Mouse (Mus musculus) splenic B cell, adult 2 months (primary cell): ENCODE data around the gene Tyrobp.

Experiments used
- DNase-seq: peaks from one replicate; pipeline ENCODE4 v3.0.0-alpha.2; 2011; ENCODE audit warnings: low read depth, low spot score
- H3K27me3 ChIP-seq: 2 replicates; pipeline ENCODE4 v1.6.1; 2012; ENCODE audit warnings: mild to moderate bottlenecking, low read length, moderate library complexity, mixed read lengths; ENCODE audit not compliant: control insufficient read depth, poor library complexity, insufficient read depth, severe bottlenecking
- H3K36me3 ChIP-seq: 2 replicates; pipeline ENCODE4 v1.6.1; 2012; ENCODE audit warnings: mild to moderate bottlenecking, low read length, moderate library complexity, mixed read lengths; ENCODE audit not compliant: control insufficient read depth, poor library complexity, insufficient read depth, severe bottlenecking

Gene Tyrobp

DNA sequence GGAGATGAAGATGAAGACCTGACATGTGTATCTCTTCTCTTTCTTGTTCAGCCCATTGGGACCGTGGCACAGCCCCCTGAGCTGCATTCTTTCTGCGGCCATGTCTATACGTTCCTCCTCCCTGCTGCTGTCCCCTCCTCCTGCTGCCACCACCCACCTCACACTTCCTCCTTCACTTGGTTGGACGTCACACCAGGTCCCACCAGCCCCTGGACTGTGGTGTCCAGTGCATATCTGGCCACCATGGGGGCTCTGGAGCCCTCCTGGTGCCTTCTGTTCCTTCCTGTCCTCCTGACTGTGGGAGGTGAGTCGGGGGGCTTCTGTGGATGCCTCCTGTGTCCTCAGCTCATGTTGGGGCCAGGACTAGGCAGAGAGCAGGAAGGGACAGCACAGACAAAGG is at the start of gene Tyrobp:
Tyrobp (plus strand) TSS at position 165 of the 400 bp plus-strand sequence.
- H3K27me3 ChIP-seq = no peaks in the 10 kb centered on the region
- H3K36me3 ChIP-seq = no peaks in the 10 kb centered on the region
- DNase-seq = peak; percentile 62

DNA sequence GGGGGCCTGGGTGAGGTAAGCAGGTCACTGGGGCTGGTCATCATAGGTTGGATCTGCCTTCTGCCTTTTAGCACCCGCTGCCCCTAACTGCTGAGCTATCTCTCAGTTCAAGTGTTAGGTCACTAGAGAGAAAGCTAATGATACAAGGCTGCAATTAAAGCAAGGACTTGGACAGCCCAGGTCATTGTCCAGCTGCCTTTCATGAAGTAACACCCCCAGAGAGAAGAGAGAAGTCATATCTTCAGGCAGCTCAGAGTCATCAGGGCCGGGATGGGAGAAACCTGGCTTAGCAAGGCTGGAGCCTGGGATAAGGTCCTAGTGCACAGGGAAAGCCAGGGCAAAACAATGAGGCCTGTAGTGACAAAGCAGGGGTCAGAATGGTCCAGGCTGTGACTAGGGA is 46.1 kb upstream of the Tyrobp start:
- no peaks in the 10 kb centered on the region for H3K36me3 ChIP-seq
- no peak for DNase-seq
- no peaks in the 10 kb centered on the region; the same call in 1 of the 2 replicates for H3K27me3 ChIP-seq

DNA sequence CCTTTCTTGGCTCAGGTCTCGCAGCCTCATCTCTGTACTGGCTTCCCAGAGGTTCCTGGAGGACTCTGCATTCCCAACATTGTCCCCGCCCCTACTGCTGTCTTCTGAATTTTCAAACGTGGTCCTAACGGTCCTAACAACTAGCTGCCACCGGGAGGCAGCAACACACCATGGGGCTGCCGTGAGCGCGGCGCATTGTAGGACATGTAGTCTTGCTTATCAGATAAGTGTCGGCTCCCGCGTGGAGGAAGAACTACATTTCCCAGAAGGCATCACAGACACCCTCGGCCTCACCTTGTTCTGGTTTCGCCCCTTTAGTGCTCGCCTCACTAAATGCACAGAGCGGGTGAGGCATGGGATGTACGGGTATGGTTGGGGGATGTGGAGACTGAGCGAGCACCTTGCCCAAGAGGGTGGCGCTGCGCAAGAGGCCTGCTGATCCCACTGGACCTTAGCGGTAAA is 40.0 kb upstream of the Tyrobp start:
- Histone ChIP-seq H3K27me3 (no peaks in the 10 kb centered on the region; the same call in 1 of the 2 replicates), H3K36me3 (no peaks in the 10 kb centered on the region)
- DNase-seq = peak; percentile 96

DNA sequence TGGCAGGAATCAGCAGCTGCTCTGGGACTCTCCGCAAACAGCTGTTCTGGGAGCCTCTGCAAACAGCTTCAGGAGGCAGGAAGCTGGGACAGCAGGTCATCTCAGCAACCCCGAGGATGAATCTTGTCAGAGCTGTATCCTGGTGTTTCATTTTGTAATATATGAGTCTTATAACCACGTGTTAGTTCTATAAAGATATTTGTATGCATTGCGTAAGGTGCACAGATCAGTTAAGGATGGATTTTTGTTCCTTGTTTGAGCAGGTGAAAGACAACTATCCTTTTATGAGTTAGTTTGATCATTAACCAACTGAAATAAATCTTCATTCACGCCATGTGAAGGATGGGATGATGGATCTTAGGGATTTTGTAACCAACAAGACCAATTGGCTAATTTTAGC is 33.5 kb upstream of the Tyrobp start:
- H3K27me3 ChIP-seq = no peaks in the 10 kb centered on the region; the same call in 1 of the 2 replicates
- no peak for DNase-seq
- no peaks in the 10 kb centered on the region for H3K36me3 ChIP-seq

DNA sequence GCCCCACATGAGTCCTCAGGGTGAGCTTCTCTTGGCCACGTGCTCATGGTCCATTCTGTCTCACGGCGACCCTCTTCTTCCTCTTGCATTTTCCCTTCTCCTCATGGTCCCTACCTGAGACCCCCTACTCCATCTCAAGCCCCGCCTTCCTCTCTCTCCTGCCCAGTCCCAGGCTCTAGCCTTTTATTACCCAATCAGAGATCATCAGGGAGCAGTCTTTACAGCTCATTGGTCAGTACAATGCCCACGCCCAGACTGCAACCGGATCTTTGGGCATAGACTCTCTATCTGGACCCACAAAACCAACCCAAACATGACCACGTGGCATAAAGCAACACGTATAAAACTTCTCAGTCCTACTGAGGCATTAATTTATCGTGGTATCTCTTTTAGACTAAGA is 29.5 kb upstream of the Tyrobp start:
- no peaks in the 10 kb centered on the region for H3K27me3 ChIP-seq
- H3K36me3 ChIP-seq = no peaks in the 10 kb centered on the region
- DNase-seq = no peak

DNA sequence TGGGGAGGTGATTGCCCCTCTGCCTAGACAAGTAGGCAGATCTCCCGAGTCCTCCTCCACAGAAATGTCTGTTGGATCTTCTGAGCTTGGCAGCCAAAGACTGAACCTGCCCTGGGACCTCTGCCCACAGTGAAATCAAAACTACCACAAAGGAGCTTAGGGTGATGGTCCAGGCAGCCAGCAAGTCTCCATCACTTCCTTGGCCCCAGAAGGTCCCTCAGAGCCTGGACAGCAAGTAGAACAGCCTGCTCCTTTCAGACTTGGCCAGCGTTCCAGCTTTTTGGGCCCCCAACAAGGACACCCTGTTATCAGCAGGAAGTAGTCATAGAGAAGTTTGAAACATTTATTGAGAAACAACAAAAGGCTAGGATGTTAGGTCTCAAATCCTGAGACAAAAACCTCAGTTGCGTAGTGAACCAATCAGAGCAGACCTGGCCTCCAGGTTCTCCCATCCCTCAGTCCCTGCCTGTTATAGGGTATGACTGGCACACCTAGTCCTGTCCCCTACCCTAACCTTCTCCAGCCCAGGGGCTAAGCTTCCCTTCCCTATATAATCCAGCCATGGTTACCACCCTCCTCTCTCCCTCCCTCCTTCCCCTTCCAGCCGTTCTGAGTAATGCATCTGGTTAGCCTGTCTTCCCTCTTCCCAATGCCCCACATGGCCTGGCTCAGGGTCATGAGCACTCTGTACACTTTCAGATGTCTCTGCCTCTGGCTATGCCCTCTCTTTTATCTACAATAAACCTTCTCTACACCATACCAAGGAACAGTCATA is 20.6 kb upstream of the Tyrobp start:
- DNase-seq = no peak
- H3K27me3 ChIP-seq = no peaks in the 10 kb centered on the region
- H3K36me3 ChIP-seq = no peaks in the 10 kb centered on the region

DNA sequence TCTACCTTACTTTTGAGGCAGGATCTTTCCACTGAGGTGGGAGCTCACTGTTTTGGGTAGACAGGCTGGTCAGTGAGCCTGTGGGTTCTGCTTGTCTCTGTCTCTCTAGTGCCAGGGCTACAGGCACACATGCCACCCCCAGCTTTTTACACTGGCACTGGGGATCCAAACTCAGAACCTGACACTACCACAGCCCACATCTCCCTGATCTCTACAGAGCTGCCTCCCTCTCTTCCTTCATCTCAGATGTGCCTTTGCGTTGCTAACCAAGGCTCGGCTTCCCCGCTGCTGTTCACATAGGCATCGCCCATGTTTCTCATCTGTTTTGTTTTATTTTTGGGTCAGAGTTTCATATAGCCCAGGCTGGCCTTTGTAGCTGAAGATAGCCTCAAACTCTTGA is 19.9 kb upstream of the Tyrobp start:
- peak; percentile 14 for DNase-seq
- H3K36me3 ChIP-seq = no peaks in the 10 kb centered on the region
- no peaks in the 10 kb centered on the region for H3K27me3 ChIP-seq

DNA sequence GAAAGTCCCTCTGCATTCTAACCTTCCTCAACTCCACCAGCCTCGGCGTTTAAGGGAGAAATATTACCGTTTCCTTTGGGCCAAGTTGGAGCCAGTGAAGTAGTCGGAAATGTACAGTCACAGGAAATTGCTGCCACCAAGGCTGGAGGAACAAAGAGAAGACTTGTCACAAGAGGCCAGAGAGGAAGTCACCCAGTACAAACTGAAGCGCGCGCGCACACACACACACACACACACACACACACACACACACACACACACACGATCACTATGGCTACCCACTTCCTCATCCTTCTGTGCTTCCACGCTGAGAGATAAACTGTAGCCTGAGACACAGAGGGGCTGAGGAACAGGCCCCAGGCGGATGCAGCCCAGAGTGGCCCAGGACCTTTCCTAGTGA is 19.2 kb upstream of the Tyrobp start:
- Histone ChIP-seq H3K27me3 (no peaks in the 10 kb centered on the region), H3K36me3 (no peaks in the 10 kb centered on the region)
- peak; percentile 91 for DNase-seq

DNA sequence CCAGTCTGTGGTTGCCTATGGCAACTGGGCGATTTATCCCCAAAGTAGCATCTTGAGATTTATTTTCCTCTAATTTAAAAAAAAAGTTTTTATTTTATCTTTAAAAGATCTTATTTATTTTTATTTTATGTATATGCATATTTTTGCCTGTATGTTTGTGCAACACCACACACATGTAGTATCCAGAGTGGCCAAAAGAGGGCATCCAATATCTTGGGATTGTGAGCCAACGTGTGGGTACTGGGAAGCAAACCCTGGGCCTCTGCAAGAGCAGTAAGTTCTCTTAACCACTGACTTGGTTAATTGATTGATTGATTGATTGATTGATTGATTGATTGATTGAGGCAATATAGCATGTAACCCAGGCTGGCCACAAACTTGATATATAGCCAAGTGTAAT is 18.7 kb upstream of the Tyrobp start:
- Histone ChIP-seq H3K36me3 (no peaks in the 10 kb centered on the region), H3K27me3 (no peaks in the 10 kb centered on the region)
- DNase-seq = peak; percentile 76

DNA sequence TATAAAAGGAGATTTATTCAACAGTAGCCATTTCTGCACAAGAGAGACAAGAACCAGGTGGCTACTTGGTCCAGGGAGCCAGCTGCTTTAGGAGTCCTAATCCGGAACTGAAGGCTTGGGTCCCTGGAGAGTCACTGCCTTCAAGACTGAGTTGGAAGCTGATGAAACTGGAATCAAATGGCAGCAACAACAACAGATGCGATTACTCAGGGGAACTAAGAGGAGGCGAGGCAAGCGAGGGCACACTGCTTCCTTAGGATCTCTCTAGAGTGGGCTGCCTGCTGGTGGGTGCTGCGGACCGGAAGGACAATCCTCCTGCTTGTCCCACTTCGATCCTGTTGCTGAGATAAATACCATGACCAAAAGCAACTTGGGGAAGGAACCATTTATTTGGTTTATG is 13.9 kb upstream of the Tyrobp start:
- Histone ChIP-seq H3K27me3 (no peaks in the 10 kb centered on the region; the same call in 1 of the 2 replicates), H3K36me3 (no peaks in the 10 kb centered on the region)
- no peak for DNase-seq

DNA sequence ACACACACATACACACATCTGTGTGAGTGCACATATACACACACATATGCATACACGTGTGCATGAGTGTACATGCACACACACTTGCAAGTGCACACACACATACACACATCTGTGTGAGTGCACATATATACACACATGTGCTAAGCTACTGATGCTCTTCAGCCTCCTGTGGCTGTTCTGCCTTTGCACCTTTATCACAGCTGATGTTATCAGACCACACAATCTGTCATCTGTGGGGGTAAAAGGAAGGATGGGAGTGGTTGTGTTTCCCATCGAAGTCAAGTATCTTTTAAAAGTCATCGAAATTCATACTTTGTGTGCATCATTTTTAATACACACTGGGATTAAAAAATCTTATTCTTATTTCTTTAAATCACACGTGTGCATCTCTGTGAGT is 11.2 kb upstream of the Tyrobp start:
- H3K36me3 ChIP-seq = no peaks in the 10 kb centered on the region
- H3K27me3 ChIP-seq = peaks cover 2% of the 10 kb centered on the region; the same call in 1 of the 2 replicates
- no peak for DNase-seq

DNA sequence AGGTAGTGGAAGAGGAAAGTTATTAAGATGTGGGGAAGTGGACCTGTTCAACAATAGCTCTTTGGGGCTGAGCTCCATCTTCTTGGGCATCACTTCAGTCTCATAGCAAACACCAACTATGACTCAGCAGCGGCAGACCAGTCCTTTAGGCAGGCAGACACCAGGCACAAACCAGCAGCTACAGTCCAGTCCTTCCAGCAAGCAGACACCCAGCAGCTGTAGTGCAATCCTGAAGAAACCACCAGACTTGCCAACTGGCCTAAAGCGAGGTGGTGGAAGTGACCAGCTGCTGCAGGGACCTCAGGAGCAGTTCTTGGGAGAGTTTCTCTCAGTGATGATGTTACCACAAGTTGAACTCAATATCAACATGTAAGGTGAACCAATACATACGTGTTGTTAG is 4.9 kb upstream of the Tyrobp start:
- DNase-seq = no peak
- no peaks in the 10 kb centered on the region for H3K36me3 ChIP-seq
- peaks cover 2% of the 10 kb centered on the region; the same call in 1 of the 2 replicates for H3K27me3 ChIP-seq

DNA sequence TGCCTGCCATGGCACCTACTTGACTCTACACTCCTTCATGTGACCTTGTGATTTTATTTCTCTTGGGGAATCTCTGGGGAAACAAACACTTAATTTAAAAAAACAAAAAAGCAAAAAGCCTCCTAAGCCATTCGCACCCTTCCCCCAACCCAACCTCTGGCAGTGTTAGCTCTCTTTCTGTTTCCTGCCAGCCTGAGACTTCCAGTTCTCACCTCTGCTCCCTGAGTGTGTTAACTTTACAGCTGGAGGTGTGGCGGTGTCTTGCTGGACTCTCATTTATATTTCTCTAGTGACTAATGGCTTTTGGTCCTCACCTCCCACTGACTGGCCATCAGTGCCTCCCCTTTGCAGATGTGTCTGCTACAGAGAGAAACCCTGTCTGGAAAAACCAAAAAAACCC is 3.8 kb upstream of the Tyrobp start:
- no peaks in the 10 kb centered on the region for H3K36me3 ChIP-seq
- DNase-seq = no peak
- 0 out of 2 replicates have a peak, but pooled peaks cover 2% of the 10 kb centered on the region for H3K27me3 ChIP-seq

DNA sequence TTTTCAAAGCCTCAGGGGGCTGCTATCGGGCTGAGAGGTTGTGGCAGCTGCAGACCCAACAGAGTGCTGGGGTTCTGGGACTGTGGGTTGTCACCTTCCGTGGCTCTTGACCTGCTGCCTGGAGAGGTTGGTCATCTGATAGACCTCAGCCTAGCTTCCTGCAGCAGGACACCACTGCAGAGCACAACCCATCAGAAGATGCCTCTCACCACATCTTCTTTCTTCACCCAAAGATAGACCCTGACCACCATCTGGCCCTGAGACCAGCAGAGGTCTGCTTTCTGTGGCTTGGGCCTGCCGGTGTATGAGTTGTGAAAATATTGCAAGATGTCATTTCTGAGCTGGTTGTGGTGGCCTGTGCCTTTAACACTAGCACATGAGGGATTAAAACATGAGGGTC is 2.5 kb upstream of the Tyrobp start:
- no peak for DNase-seq
- Histone ChIP-seq H3K27me3 (0 out of 2 replicates have a peak, but pooled peaks cover 2% of the 10 kb centered on the region), H3K36me3 (no peaks in the 10 kb centered on the region)

DNA sequence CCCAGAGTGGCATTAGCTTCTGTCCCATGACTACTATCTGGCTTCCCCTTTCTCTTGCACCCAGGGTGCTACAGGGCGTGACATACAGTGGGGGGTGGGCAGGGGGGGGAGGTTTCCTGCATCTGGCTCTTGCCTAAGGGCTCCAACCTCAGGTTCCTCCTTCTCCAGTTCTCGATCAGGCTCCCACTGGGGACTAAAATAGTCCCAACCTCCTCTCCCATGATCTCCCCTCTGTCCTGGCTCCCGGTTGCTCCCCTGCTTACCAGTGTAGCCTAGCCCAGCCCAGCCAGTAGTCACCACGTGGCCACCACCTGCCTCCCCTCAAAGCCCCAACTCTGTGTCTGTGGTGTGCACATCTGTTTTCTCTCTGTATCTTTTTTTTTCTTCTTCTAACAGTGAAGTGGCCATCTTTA is 819 bp upstream of the Tyrobp start:
- peak; percentile 88 for DNase-seq
- Histone ChIP-seq H3K36me3 (no peaks in the 10 kb centered on the region), H3K27me3 (no peaks in the 10 kb centered on the region)

DNA sequence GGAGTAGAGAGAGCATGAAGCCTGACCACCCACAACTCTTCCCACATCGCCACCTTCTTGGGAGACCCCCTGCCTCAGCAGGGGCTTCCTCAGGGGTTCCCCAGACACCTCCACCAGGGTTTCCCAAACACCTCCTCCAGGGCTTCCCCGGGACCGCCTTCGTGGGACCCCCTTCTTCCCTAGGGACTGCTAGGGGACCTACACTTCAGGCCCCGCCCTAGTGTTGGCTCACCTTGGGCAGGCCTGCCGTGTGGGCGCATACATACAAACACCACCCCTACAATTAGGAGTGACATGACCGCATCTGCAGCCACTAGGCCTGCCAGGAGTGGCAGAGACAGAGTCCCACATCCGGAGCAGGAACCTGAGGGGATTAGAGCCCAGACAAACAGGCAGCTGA is 4.3 kb downstream of the Tyrobp start:
- Histone ChIP-seq H3K27me3 (no peaks in the 10 kb centered on the region), H3K36me3 (no peaks in the 10 kb centered on the region; the same call in 1 of the 2 replicates)
- DNase-seq = peak; percentile 80
